Mouse (Mus musculus) embryonic facial prominence, embryonic 11.5 days (tissue): ENCODE measurements around the gene Plcg2. TPM values are rescaled to one million over a fixed set of nuclear protein-coding genes. Genes with fewer than 3 reads are reported as not detected.
A peak's percentile ranks its signal among the peaks of the same experiment; 100 is the strongest.

Source experiments
- ATAC-seq: fragments of 200-750 bp; cut with Nextera tagmentation; replicated peaks from 2 replicates; pipeline ENCODE4 v1.8.0; 2017; ENCODE audit warnings: low read depth; ENCODE audit not compliant: insufficient number of reproducible peaks, low FRiP score, low TSS enrichment
- DNase-seq: peaks from one replicate; pipeline ENCODE4 v3.0.0-alpha.2; 2015; ENCODE audit warnings: low spot score
- H3K27ac ChIP-seq: fragments of 300-500 bp; sonication (generic); replicated peaks from 2 replicates; pipeline ENCODE4 v1.5.1; 2014; ENCODE audit warnings: mild to moderate bottlenecking, low read depth, low read length, control low read depth
- H3K27me3 ChIP-seq: fragments of 300-500 bp; sonication (generic); 2 replicates; pipeline ENCODE4 v1.6.1; 2014; ENCODE audit warnings: mild to moderate bottlenecking, low read length, moderate library complexity, mixed read lengths; ENCODE audit not compliant: control insufficient read depth, insufficient read depth
- H3K36me3 ChIP-seq: fragments of 300-500 bp; sonication (generic); replicated peaks from 2 replicates; pipeline ENCODE4 v1.6.1; 2014; ENCODE audit warnings: low read depth, mild to moderate bottlenecking, low read length, moderate library complexity, mixed read lengths; ENCODE audit not compliant: control insufficient read depth, insufficient read depth
- H3K4me1 ChIP-seq: fragments of 300-500 bp; sonication (generic); 2 replicates; pipeline ENCODE4 v1.6.1; 2014; ENCODE audit warnings: low read length, mixed read lengths; ENCODE audit not compliant: control insufficient read depth, insufficient read depth
- H3K4me2 ChIP-seq: fragments of 300-500 bp; sonication (generic); 2 replicates; pipeline ENCODE4 v1.6.1; 2014; ENCODE audit warnings: low read depth, mild to moderate bottlenecking, control low read depth, low read length, moderate library complexity
- H3K4me3 ChIP-seq: fragments of 300-500 bp; sonication (generic); 2 replicates; pipeline ENCODE4 v1.5.1; 2014; ENCODE audit warnings: low read depth, low read length, control low read depth
- H3K9ac ChIP-seq: fragments of 300-500 bp; sonication (generic); replicated peaks from 2 replicates; pipeline ENCODE4 v1.6.1; 2014; ENCODE audit warnings: mild to moderate bottlenecking, control low read depth, low read length
- H3K9me3 ChIP-seq: fragments of 300-500 bp; sonication (generic); replicated peaks from 2 replicates; pipeline ENCODE4 v1.6.1; 2016; ENCODE audit warnings: mild to moderate bottlenecking, low read length, inconsistent platforms, mixed read lengths; ENCODE audit not compliant: control insufficient read depth
- WGBS: fragments of 180-500 bp; shearing (Covaris S2); extraction: QIAGEN DNeasy Blood & Tissue Kit; methylation state at CpG from one replicate; pipeline ENCODE4 v1.1.7; 2014; 5-methylcytosine and 5-hydroxymethylcytosine counted together
- polyA plus RNA-seq: library from polyadenylated mRNA; unstranded; fragments of >200 nt; fragmentation: Nextera tagmentation; extraction: Ambion mirVana; gene quantifications from 2 replicates; pipeline ENCODE4 v1.2.1, GENCODE M21; 2014

Plcg2 gene
- polyA plus RNA-seq, 1 experiment from 2014 or later, result 1.8 TPM

- Histone ChIP-seq H3K9me3 (no peaks in the 10 kb centered on the region), H3K36me3 (no peaks in the 10 kb centered on the region), H3K27me3 (no peaks in the 10 kb centered on the region), H3K27ac (no peak overlapping the region), H3K4me1 (no peaks in the 10 kb centered on the region), H3K9ac (0 out of 2 replicates have a peak overlapping the region, but pooled peaks have one; percentile 1), H3K4me2 (0 out of 2 replicates have a peak overlapping the region, but pooled peaks have one; percentile 6), H3K4me3 (no peak overlapping the region)
- 25% methylated on average over 17 of the region's 17 CpGs for WGBS
- ATAC-seq (no peak), DNase-seq (peak; percentile 40)
Measured at GRCm38 (mm10) chr8:117561735-117562361, 63.8 kb downstream of the Plcg2 start.

GRCm38 (mm10) chr8:117562445-117563014, 64.4 kb downstream of the Plcg2 start:
- no peak overlapping the region for H3K27ac ChIP-seq
- no peak overlapping the region for H3K4me3 ChIP-seq
- 38% methylated on average over 16 of the region's 16 CpGs for WGBS
- DNase-seq (no peak), ATAC-seq (no peak)
- H3K36me3 ChIP-seq, result no peaks in the 10 kb centered on the region
- H3K4me2 ChIP-seq, result no peak overlapping the region
- no peaks in the 10 kb centered on the region for H3K4me1 ChIP-seq
- no peaks in the 10 kb centered on the region for H3K9me3 ChIP-seq
- H3K9ac ChIP-seq, result no peak overlapping the region
- no peaks in the 10 kb centered on the region for H3K27me3 ChIP-seq

- H3K9ac ChIP-seq, result no peak overlapping the region
Measured at GRCm38 (mm10) chr8:117569409-117569808, 71.3 kb downstream of the Plcg2 start.

GRCm38 (mm10) chr8:117576291-117576785, 78.2 kb downstream of the Plcg2 start:
- DNase-seq, result no peak
- WGBS, result 70% methylated on average over 9 of the region's 9 CpGs

More at GRCm38 (mm10) chr8:117569409-117569808, 71.3 kb downstream of the Plcg2 start:
- H3K9me3 ChIP-seq, result no peaks in the 10 kb centered on the region
- WGBS, result 33% methylated on average over 5 of the region's 5 CpGs
- H3K4me3 ChIP-seq, result no peak overlapping the region
- H3K36me3 ChIP-seq, result no peaks in the 10 kb centered on the region
- no peak overlapping the region for H3K4me2 ChIP-seq
- no peak overlapping the region for H3K27ac ChIP-seq
- no peaks in the 10 kb centered on the region for H3K4me1 ChIP-seq
- no peak for ATAC-seq
- DNase-seq, result peak; percentile 84
- H3K27me3 ChIP-seq, result no peaks in the 10 kb centered on the region

GRCm38 (mm10) chr8:117577059-117577458, 79.0 kb downstream of the Plcg2 start:
- no peak overlapping the region for H3K9ac ChIP-seq
- H3K9me3 ChIP-seq, result no peaks in the 10 kb centered on the region
- no peak for ATAC-seq
- H3K27me3 ChIP-seq, result no peaks in the 10 kb centered on the region
- 80% methylated on average over 6 of the region's 6 CpGs for WGBS
- H3K27ac ChIP-seq, result no peak overlapping the region
- no peak overlapping the region for H3K4me2 ChIP-seq
- H3K4me1 ChIP-seq, result no peaks in the 10 kb centered on the region; the same call in 1 of the 2 replicates
- H3K4me3 ChIP-seq, result no peak overlapping the region
- no peak for DNase-seq
- no peaks in the 10 kb centered on the region for H3K36me3 ChIP-seq

More at GRCm38 (mm10) chr8:117576291-117576785, 78.2 kb downstream of the Plcg2 start:
- Histone ChIP-seq H3K4me3 (no peak overlapping the region), H3K4me1 (no peaks in the 10 kb centered on the region; the same call in 1 of the 2 replicates), H3K9ac (no peak overlapping the region), H3K36me3 (no peaks in the 10 kb centered on the region), H3K27me3 (no peaks in the 10 kb centered on the region), H3K9me3 (no peaks in the 10 kb centered on the region), H3K4me2 (no peak overlapping the region), H3K27ac (no peak overlapping the region)
- no peak for ATAC-seq

- DNase-seq, result peak; percentile 33
- no peak for ATAC-seq
- Histone ChIP-seq H3K4me2 (no peak overlapping the region), H3K36me3 (no peaks in the 10 kb centered on the region), H3K4me3 (no peak overlapping the region), H3K9me3 (no peaks in the 10 kb centered on the region), H3K4me1 (no peaks in the 10 kb centered on the region; the same call in 1 of the 2 replicates), H3K27me3 (no peaks in the 10 kb centered on the region), H3K27ac (no peak overlapping the region), H3K9ac (no peak overlapping the region)
- WGBS, result 61% methylated on average over 10 of the region's 10 CpGs
Measured at GRCm38 (mm10) chr8:117577883-117578282, 79.8 kb downstream of the Plcg2 start.

GRCm38 (mm10) chr8:117578856-117579255, 80.8 kb downstream of the Plcg2 start:
- no peak overlapping the region for H3K27ac ChIP-seq
- H3K4me3 ChIP-seq, result no peak overlapping the region
- DNase-seq (no peak), ATAC-seq (no peak)
- no peaks in the 10 kb centered on the region for H3K27me3 ChIP-seq
- no peak overlapping the region for H3K9ac ChIP-seq
- H3K9me3 ChIP-seq, result no peaks in the 10 kb centered on the region
- H3K36me3 ChIP-seq, result no peaks in the 10 kb centered on the region
- H3K4me1 ChIP-seq, result no peaks in the 10 kb centered on the region; the same call in 1 of the 2 replicates
- 92% methylated on average over 6 of the region's 6 CpGs for WGBS
- H3K4me2 ChIP-seq, result no peak overlapping the region

- no peak for DNase-seq
- Histone ChIP-seq H3K27ac (no peak overlapping the region), H3K9ac (no peak overlapping the region), H3K4me1 (no peaks in the 10 kb centered on the region), H3K27me3 (no peaks in the 10 kb centered on the region), H3K9me3 (no peaks in the 10 kb centered on the region), H3K4me2 (no peak overlapping the region), H3K4me3 (no peak overlapping the region), H3K36me3 (no peaks in the 10 kb centered on the region)
- 88% methylated on average over 5 of the region's 5 CpGs for WGBS
- no peak for ATAC-seq
Measured at GRCm38 (mm10) chr8:117593862-117594261, 95.8 kb downstream of the Plcg2 start.
